Mouse (Mus musculus) lung, embryonic 15.5 days (tissue): ENCODE data around the gene Rnf26. TPM values are rescaled to one million over a fixed set of nuclear protein-coding genes. Genes with fewer than 3 reads are reported as not detected.
A peak's percentile ranks its signal among the peaks of the same experiment; 100 is the strongest.

Source experiments
- ATAC-seq: fragments of 200-750 bp; cut with Nextera tagmentation; 2 replicates; pipeline ENCODE4 v1.8.0; 2017; ENCODE audit warnings: moderate number of reproducible peaks, borderline replicate concordance; ENCODE audit not compliant: low FRiP score, low TSS enrichment; ENCODE audit errors: extremely low read depth
- H3K27ac ChIP-seq: fragments of 300-500 bp; sonication (generic); 2 replicates; pipeline ENCODE4 v1.5.1; 2015; ENCODE audit warnings: moderate library complexity, mild to moderate bottlenecking, inconsistent platforms
- H3K27me3 ChIP-seq: fragments of 300-500 bp; sonication (generic); 2 replicates; pipeline ENCODE4 v1.6.1; 2015; ENCODE audit warnings: inconsistent platforms
- H3K36me3 ChIP-seq: fragments of 300-500 bp; sonication (generic); 2 replicates; pipeline ENCODE4 v1.6.1; 2015; ENCODE audit warnings: inconsistent platforms
- H3K4me1 ChIP-seq: fragments of 300-500 bp; sonication (generic); 2 replicates; pipeline ENCODE4 v1.6.1; 2015; ENCODE audit warnings: inconsistent platforms
- H3K4me2 ChIP-seq: fragments of 300-500 bp; sonication (generic); 2 replicates; pipeline ENCODE4 v1.6.1; 2015; ENCODE audit warnings: inconsistent platforms, mild to moderate bottlenecking, moderate library complexity
- H3K4me3 ChIP-seq: fragments of 300-500 bp; sonication (generic); 2 replicates; pipeline ENCODE4 v1.5.1; 2015; ENCODE audit warnings: mild to moderate bottlenecking, inconsistent platforms
- H3K9ac ChIP-seq: fragments of 300-500 bp; sonication (generic); 2 replicates; pipeline ENCODE4 v1.6.1; 2015; ENCODE audit warnings: inconsistent platforms
- H3K9me3 ChIP-seq: fragments of 300-500 bp; sonication (generic); 2 replicates; pipeline ENCODE4 v1.6.1; 2016; ENCODE audit warnings: inconsistent platforms
- WGBS: fragments of 180-500 bp; shearing (Covaris S2); methylation state at CpG from one replicate; pipeline ENCODE4 v1.1.7; 2015; 5-methylcytosine and 5-hydroxymethylcytosine counted together
- polyA plus RNA-seq: library from polyadenylated mRNA; unstranded; fragments of >200 nt; fragmentation: Nextera tagmentation; extraction: Ambion mirVana; gene quantifications from 2 replicates; pipeline ENCODE4 v1.2.1, GENCODE M21; 2015

Gene Rnf26
- polyA plus RNA-seq, 1 experiment from 2014 or later = 71.4 TPM

DNA sequence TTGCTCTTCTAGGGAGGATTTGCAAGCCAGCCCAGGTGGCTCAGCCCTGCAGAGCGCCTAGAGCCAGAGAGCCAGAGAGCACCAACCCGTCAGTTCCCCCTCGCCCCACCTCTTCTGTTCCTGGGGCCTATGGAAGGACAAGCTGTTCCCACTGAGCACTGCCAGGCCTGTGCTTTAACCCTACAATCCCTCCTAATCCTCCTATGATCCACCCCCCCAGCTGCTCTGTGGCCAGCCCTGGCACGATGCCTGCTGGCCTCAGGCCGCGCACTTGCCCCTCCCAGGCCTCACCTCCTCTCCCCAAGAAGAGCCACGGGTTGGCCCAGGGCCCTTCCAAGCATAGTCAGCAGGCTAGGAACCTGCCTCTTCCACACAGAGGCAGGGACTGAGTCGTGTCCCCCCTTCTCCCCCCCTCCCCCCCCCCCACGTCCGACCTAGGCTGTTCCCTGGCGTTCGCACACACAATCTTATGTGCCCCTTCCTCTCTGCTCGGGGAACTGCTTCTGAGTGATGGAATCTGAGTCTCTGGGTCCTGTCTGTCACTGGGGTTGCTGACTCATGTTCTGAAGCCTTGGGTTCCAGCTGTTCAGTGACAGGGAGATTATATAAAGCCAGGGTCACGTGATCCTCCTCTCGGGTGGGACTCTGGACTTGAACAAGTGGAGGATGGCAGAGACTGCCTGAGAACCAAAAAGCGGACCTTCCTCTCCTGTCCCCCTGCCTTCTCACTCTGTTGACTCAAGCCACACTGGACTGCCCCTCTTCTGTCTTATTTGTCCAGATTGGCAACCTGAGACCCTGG, 34.2 kb downstream of the Rnf26 start:
- no peak overlapping the region for H3K4me3 ChIP-seq
- peak overlapping the region; percentile 24 for H3K4me2 ChIP-seq
- H3K36me3 ChIP-seq = no peaks in the 10 kb centered on the region
- 19% methylated on average over 16 of the region's 16 CpGs for WGBS
- ATAC-seq = peak; percentile 75
- H3K4me1 ChIP-seq = peaks cover 23% of the 10 kb centered on the region
- H3K9ac ChIP-seq = no peak overlapping the region
- H3K27ac ChIP-seq = no peak overlapping the region
- peaks cover 20% of the 10 kb centered on the region for H3K27me3 ChIP-seq
- no peaks in the 10 kb centered on the region for H3K9me3 ChIP-seq

DNA sequence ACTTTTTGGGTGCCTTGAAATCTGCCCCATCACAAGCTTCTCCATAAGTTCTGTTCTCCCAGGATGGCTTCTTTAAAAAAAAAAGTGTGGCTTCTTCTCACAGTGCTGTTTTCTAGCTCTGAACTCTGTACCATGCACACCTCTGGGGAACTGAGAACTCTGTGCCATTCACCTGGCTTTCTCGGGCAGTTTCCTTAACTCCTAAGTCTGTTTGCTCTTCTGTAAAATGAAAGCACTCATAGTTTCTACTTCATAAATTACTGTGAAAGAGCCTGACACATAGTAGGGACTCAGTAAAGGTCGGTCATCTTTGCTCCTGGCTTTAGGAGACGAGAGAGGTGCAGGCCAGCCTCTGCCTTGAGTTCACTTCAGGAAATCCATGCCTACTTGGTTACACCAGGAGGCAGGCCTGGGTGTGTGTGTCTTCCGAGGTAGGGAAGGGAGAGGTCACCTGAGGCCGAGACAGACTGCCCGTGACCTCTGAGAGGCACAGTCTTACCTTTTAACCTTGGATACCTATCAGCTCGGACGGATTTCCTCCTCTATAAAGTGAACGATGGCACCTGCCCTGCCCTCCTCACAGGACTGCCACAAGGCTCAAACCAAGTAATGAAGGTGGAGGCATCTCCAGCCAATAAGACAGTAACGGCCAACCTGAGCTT, 35.0 kb downstream of the Rnf26 start:
- no peak overlapping the region for H3K9ac ChIP-seq
- peaks cover 14% of the 10 kb centered on the region for H3K4me1 ChIP-seq
- no peak overlapping the region for H3K4me3 ChIP-seq
- no peaks in the 10 kb centered on the region for H3K9me3 ChIP-seq
- no peaks in the 10 kb centered on the region for H3K36me3 ChIP-seq
- ATAC-seq = no peak
- H3K27ac ChIP-seq = no peak overlapping the region
- H3K4me2 ChIP-seq = peak overlapping the region; percentile 24
- 74% methylated on average over 10 of the region's 10 CpGs for WGBS
- peaks cover 11% of the 10 kb centered on the region for H3K27me3 ChIP-seq

DNA sequence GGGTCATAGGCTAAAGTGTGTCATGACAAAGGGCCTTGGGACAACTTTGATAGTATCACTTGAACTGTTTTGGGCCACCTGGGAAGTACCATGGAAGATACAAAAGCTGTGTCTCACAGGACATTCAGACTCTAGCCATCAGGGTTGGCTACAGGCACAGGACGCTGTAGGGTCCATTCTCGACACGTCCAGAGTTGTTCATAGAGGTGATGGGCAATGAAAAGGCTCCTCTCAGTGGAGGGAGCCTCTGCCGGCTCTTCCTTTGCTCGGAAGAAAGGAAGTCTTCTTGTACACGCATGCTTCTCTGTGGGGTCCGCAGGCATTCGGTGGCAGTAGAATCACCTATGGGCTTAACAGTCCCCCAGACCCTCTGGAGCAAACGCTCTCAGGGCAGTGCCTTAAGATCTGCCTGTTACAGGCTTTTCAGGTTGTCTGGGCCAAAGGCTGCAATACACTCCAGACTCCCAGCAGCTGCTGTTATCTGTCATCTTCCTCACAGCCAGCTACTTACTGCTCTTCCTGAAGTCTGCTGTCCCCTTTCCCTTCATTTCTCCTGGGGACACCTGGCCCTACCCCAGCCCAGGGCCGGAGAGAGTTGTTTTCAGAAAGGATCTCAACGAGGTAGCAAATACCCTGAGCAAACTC, 35.9 kb downstream of the Rnf26 start:
- Histone ChIP-seq H3K27me3 (peaks cover 2% of the 10 kb centered on the region), H3K4me3 (no peak overlapping the region), H3K27ac (no peak overlapping the region), H3K36me3 (no peaks in the 10 kb centered on the region), H3K4me2 (no peak overlapping the region), H3K4me1 (peaks cover 17% of the 10 kb centered on the region), H3K9me3 (no peaks in the 10 kb centered on the region), H3K9ac (no peak overlapping the region)
- 73% methylated on average over 11 of the region's 11 CpGs for WGBS
- ATAC-seq = no peak

GRCm38 (mm10) chr9:44076764-44077120, 36.6 kb downstream of the Rnf26 start:
- Histone ChIP-seq H3K4me3 (no peak overlapping the region), H3K4me2 (no peak overlapping the region), H3K36me3 (no peaks in the 10 kb centered on the region), H3K27ac (no peak overlapping the region), H3K9me3 (no peaks in the 10 kb centered on the region), H3K27me3 (no peaks in the 10 kb centered on the region; the same call in none of the 2 replicates), H3K4me1 (peaks cover 22% of the 10 kb centered on the region), H3K9ac (no peak overlapping the region)
- WGBS = 16% methylated on average over 5 of the region's 5 CpGs
- ATAC-seq = no peak

DNA sequence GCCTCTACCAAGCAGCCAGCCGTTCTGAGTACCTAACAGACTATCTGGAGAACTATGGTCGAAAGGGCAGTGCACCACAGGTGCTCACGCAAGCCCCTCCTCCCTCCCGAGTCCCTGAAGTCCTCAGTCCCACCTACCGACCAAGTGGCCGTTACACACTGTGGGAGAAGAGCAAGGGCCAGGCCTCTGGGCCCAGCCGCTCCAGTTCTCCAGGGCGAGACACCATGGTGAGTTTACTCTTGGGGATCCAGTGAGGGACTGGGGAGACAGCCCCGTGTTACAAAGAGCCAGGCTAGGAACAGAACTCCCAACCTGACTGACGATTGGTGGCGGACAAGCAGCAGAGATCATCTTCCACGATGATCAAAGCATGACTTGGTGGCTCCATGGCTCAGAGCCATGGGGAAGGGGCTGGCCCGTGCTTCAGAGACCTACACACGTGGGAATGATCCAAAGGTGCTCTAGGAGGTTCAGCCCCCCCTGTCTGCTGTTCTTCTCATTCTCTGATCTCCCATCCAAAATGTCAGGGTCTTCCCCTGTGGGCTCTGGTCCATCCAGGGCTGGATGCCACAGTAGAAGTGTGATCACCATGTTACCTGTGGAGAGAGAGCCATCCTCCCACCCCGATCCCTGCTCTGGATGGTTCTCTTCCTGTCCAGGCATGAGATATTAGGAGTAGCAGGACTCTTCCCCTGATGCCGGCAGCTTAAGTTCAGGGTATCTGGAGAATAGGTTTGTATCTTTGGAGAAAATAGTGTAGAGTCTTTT, 37.1 kb downstream of the Rnf26 start:
- Histone ChIP-seq H3K4me3 (no peak overlapping the region), H3K4me1 (peaks cover 27% of the 10 kb centered on the region), H3K9ac (no peak overlapping the region), H3K27me3 (no peaks in the 10 kb centered on the region; the same call in none of the 2 replicates), H3K9me3 (no peaks in the 10 kb centered on the region), H3K27ac (no peak overlapping the region), H3K36me3 (no peaks in the 10 kb centered on the region), H3K4me2 (no peak overlapping the region)
- no peak for ATAC-seq
- WGBS = 63% methylated on average over 16 of the region's 16 CpGs

GRCm38 (mm10) chr9:44075276-44075995, 37.9 kb downstream of the Rnf26 start:
- Histone ChIP-seq H3K27me3 (peaks cover 7% of the 10 kb centered on the region), H3K4me2 (no peak overlapping the region), H3K4me1 (peaks cover 32% of the 10 kb centered on the region), H3K27ac (no peak overlapping the region), H3K36me3 (no peaks in the 10 kb centered on the region), H3K9me3 (no peaks in the 10 kb centered on the region), H3K4me3 (no peak overlapping the region), H3K9ac (no peak overlapping the region)
- no peak for ATAC-seq
- 80% methylated on average over 24 of the region's 24 CpGs for WGBS

DNA sequence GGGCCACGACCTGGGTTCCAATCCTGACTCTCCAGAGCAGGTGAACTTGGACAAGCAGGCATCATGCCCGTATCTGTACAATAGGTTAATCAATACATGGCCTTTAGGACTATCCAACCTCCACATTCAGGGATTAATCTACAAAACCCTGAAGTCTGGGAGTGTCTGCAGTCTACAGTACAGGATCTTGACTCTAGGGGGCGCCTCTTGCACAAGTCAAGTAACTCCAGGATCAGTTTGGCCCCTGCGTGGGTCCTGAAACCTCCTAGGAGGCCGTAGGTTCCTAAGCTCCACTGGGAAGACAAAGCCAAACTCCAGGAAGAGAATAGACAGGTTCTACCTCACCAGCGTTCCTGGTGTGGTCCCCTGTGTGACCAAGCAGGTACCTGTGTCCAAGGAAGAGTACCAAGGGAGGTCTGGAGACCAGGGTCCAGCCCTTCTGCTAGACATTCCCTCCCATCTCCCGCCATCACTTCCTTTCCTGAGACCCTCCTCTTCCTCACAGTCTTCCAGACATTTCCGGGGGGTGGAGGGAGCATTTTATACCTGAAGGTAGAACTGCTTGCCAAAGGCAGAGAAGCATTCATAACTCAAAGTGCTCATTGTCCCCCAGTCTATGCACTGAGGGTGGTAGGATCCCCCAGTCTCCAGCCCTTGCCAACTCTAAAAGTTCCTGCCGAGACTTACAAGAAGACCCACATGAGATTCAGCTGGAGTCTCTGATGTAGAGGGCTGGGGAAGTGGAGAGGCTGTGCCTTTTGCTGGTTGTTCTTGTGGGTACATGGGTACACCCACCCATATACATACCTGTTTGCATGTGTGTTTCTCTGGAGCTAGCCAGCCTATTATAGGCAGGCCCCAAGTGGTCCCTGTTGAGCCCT, 38.7 kb downstream of the Rnf26 start:
- WGBS = 62% methylated on average over 9 of the region's 9 CpGs
- no peak for ATAC-seq
- Histone ChIP-seq H3K27me3 (peaks cover 11% of the 10 kb centered on the region), H3K27ac (no peak overlapping the region), H3K9me3 (no peaks in the 10 kb centered on the region), H3K4me1 (peaks cover 32% of the 10 kb centered on the region), H3K4me2 (no peak overlapping the region), H3K36me3 (no peaks in the 10 kb centered on the region), H3K4me3 (no peak overlapping the region), H3K9ac (no peak overlapping the region)

- Histone ChIP-seq H3K4me2 (no peak overlapping the region), H3K4me3 (no peak overlapping the region), H3K4me1 (peaks cover 18% of the 10 kb centered on the region; the same call in 1 of the 2 replicates), H3K9ac (no peak overlapping the region), H3K27ac (no peak overlapping the region), H3K9me3 (no peaks in the 10 kb centered on the region), H3K27me3 (peaks cover 11% of the 10 kb centered on the region), H3K36me3 (no peaks in the 10 kb centered on the region)
- no peak for ATAC-seq
- 66% methylated on average over 5 of the region's 5 CpGs for WGBS
Measured at GRCm38 (mm10) chr9:44073115-44073514, 40.2 kb downstream of the Rnf26 start.

DNA sequence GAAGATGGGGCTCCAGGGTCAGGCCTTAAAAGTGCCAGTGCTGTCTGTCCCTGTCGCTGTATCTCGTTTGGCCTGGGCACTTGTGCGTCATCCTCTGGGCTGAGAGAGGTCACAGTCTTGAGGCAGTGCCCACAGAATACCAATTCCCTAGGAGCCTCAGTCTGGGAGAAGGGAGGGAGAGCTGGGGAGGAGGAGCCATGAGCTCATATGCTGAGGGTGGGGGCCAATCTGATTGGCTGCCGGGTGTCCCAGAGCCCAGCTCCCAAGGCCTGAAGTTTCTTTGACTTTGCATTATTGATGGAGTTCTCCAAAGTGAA, 40.8 kb downstream of the Rnf26 start:
- no peak overlapping the region for H3K27ac ChIP-seq
- H3K36me3 ChIP-seq = no peaks in the 10 kb centered on the region
- no peak overlapping the region for H3K4me3 ChIP-seq
- 41% methylated on average over 4 of the region's 4 CpGs for WGBS
- H3K4me1 ChIP-seq = peaks cover 18% of the 10 kb centered on the region
- no peak overlapping the region for H3K4me2 ChIP-seq
- H3K27me3 ChIP-seq = peaks cover 11% of the 10 kb centered on the region
- ATAC-seq = no peak
- no peaks in the 10 kb centered on the region for H3K9me3 ChIP-seq
- H3K9ac ChIP-seq = no peak overlapping the region

- no peak for ATAC-seq
- Histone ChIP-seq H3K4me3 (no peak overlapping the region), H3K9ac (no peak overlapping the region), H3K27me3 (peaks cover 11% of the 10 kb centered on the region), H3K4me1 (peaks cover 24% of the 10 kb centered on the region), H3K36me3 (no peaks in the 10 kb centered on the region), H3K4me2 (no peak overlapping the region), H3K9me3 (no peaks in the 10 kb centered on the region), H3K27ac (no peak overlapping the region)
- 34% methylated on average over 11 of the region's 11 CpGs for WGBS
Measured at GRCm38 (mm10) chr9:44071914-44072598, 41.3 kb downstream of the Rnf26 start.
